Mouse (Mus musculus): ENCODE data around the gene Eml3. TPM values are rescaled to one million over a fixed set of nuclear protein-coding genes. Genes with fewer than 3 reads are reported as not detected.

Eml3 gene
- total RNA-seq, 2 experiments from 2014 or later = 43.6 to 53.3 TPM

GRCm38 (mm10) chr19:8988346-8989065, 59.2 kb downstream of the Eml3 start:
- no peak for DNase-seq

- peak; percentile 92 for DNase-seq
Measured at GRCm38 (mm10) chr19:8989066-8989566, 59.8 kb downstream of the Eml3 start, which contains the start of gene Ahnak. Ahnak (plus strand) TSS chr19:8989284.

GRCm38 (mm10) chr19:8989567-8990431, 60.4 kb downstream of the Eml3 start:
- DNase-seq = peak; percentile 88

GRCm38 (mm10) chr19:8990432-8991102, 61.2 kb downstream of the Eml3 start:
- DNase-seq = no peak

Small RNA genes within 50 kb of the gene (microRNA-seq; reads per million reads assigned to microRNA genes)
- not detected for gene Mir5136

Other genes with a start within 250 kb of the Eml3 start
- gene Slc3a2, start 206.2 kb upstream of the Eml3 start, total RNA-seq (2021) = 100 to 1,000 TPM in 1 of 2 experiments, 10 to 100 TPM in 1; 97.4 to 178 TPM
- 10 to 100 TPM; 51.1 to 58.8 TPM for gene Wdr74, start 193.7 kb upstream of the Eml3 start, total RNA-seq (2021)
- gene 1700092M07Rik, start 188.8 kb upstream of the Eml3 start, total RNA-seq (2021) = 1 to 10 TPM; 1.3 to 3.1 TPM
- 10 to 100 TPM; 73.8 to 75.8 TPM for gene Stx5a, start 188.1 kb upstream of the Eml3 start, total RNA-seq (2021)
- 100 to 1,000 TPM in 1 of 2 experiments, 10 to 100 TPM in 1; 88.6 to 107 TPM for gene Nxf1, start 172.5 kb upstream of the Eml3 start, total RNA-seq (2021)
- 100 to 1,000 TPM; 101 to 127 TPM for gene Tmem223, start 158.6 kb upstream of the Eml3 start, total RNA-seq (2021)
- 10 to 100 TPM; 48.6 to 50.0 TPM for gene Tmem179b, start 155.1 kb upstream of the Eml3 start, total RNA-seq (2021)
- gene Taf6l, start 143.1 kb upstream of the Eml3 start, total RNA-seq (2021) = 10 to 100 TPM; 12.4 to 19.5 TPM
- 10 to 100 TPM; 81.3 to 90.4 TPM for gene Polr2g, start 131.0 kb upstream of the Eml3 start, total RNA-seq (2021)
- 1 to 10 TPM; 2.0 to 2.3 TPM for gene Zbtb3, start 127.0 kb upstream of the Eml3 start, total RNA-seq (2021)
- 10 to 100 TPM; 25.7 to 30.7 TPM for gene Ttc9c, start 110.2 kb upstream of the Eml3 start, total RNA-seq (2021)
- gene Hnrnpul2, start 109.5 kb upstream of the Eml3 start, total RNA-seq (2021) = 10 to 100 TPM; 58.0 to 62.7 TPM
- gene AC129217.1, start 99.8 kb upstream of the Eml3 start, total RNA-seq (2021) = not detected
- 100 to 1,000 TPM; 157 to 160 TPM for gene Bscl2, start 92.1 kb upstream of the Eml3 start, total RNA-seq (2021)
- 1 to 10 TPM; 5.8 to 9.8 TPM for gene Gng3, start 90.4 kb upstream of the Eml3 start, total RNA-seq (2021)
- gene Lrrn4cl, start 78.8 kb upstream of the Eml3 start, total RNA-seq (2021) = 1 to 10 TPM; 5.5 to 6.1 TPM
- gene Ubxn1, start 58.1 kb upstream of the Eml3 start, total RNA-seq (2021) = 100 to 1,000 TPM; 193 to 217 TPM
- 10 to 100 TPM; 69.1 to 79.0 TPM for gene Uqcc3, start 48.6 kb upstream of the Eml3 start, total RNA-seq (2021)
- 10 to 100 TPM in 1 of 2 experiments, 1 to 10 TPM in 1; 7.4 to 10.7 TPM for gene Lbhd1, start 45.8 kb upstream of the Eml3 start, total RNA-seq (2021)
- not detected for gene Gm49403, start 45.6 kb upstream of the Eml3 start, total RNA-seq (2021)
- gene 1810009A15Rik, start 40.7 kb upstream of the Eml3 start, total RNA-seq (2021) = 10 to 100 TPM; 31.5 to 31.9 TPM
- not detected for gene Gm49416, start 40.6 kb upstream of the Eml3 start, total RNA-seq (2021)
- 10 to 100 TPM; 23.7 to 25.2 TPM for gene Ints5, start 36.5 kb upstream of the Eml3 start, total RNA-seq (2021)
- 100 to 1,000 TPM; 142 to 150 TPM for gene Ganab, start 31.5 kb upstream of the Eml3 start, total RNA-seq (2021)
- gene B3gat3, start 9.2 kb upstream of the Eml3 start, total RNA-seq (2021) = 10 to 100 TPM; 55.1 to 59.3 TPM
- 10 to 100 TPM; 17.4 to 24.0 TPM for gene Rom1, start 196 bp upstream of the Eml3 start, total RNA-seq (2021)
- 100 to 1,000 TPM in 1 of 2 experiments, 10 to 100 TPM in 1; 94.8 to 111 TPM for gene Mta2, start 12.3 kb downstream of the Eml3 start, total RNA-seq (2021)
- 10 to 100 TPM; 17.4 to 19.3 TPM for gene Tut1, start 24.3 kb downstream of the Eml3 start, total RNA-seq (2021)
- 100 to 1,000 TPM; 355 to 407 TPM for gene Eef1g, start 37.5 kb downstream of the Eml3 start, total RNA-seq (2021)
- gene Ahnak, start 59.7 kb downstream of the Eml3 start, total RNA-seq (2021) = 100 to 1,000 TPM; 146 to 184 TPM
- gene Scgb1a1, start 158.4 kb downstream of the Eml3 start, total RNA-seq (2021) = 1 to 10 TPM in 1 of 2 experiments, not detected in 1; 3.9 TPM
- gene Asrgl1, start 206.1 kb downstream of the Eml3 start, total RNA-seq (2021) = 10 to 100 TPM; 18.1 TPM